8 mouse cellular contexts compared by ENCODE assay signal in genomic region chr1:38847975-38848374, GRCm38 (mm10). TPM values are rescaled to one million over a fixed set of nuclear protein-coding genes. Genes with fewer than 3 reads are reported as not detected.
DNase-seq lines count a peak whose midpoint lies in the region.

No protein-coding gene starts in this region.

- intact Hi-C loops in left cerebral cortex, postnatal 25 days (cut with DNase I) = no loop called here

- peak; percentile 55 for DNase-seq in layer of hippocampus, adult 11-12 months (ENCODE audit: low spot score)
- DNase-seq in layer of hippocampus, adult 9-10 months (ENCODE audit: low spot score) = no peak
- peak; percentile 41 to 66 for DNase-seq in frontal cortex, postnatal 10 days (ENCODE audit: low spot score in 2 of 2)
- peak; percentile 74 to 81 for DNase-seq in left cerebral cortex, postnatal 25 days (ENCODE audit: low spot score in 2 of 2)
- peak; percentile 56 to 68 for DNase-seq in right cerebral cortex, postnatal 36 days (ENCODE audit: low spot score in 2 of 2)
- no peak for DNase-seq in thymus, postnatal 36 days
- DNase-seq in adipocyte (ENCODE audit: low spot score) = no peak
- DNase-seq in kidney, postnatal 14 days = no peak

RNA-seq across cellular contexts. Expression of gene Lonrf2, which starts 11.5 kb away (rescaled TPM):
- total RNA-seq in left cerebral cortex, postnatal 25 days (2021) = 100 to 1,000 TPM; 120 to 121 TPM

RNA-seq across cellular contexts. Expression of gene Chst10, which starts 50.0 kb away (rescaled TPM):
- 10 to 100 TPM; 62.0 to 67.5 TPM for total RNA-seq in left cerebral cortex, postnatal 25 days (2021)

Comparison
In these comparisons a context has a peak if more than half of its experiments do, and no peak if none do; other contexts are left out.
1. DNase-seq: peak in layer of hippocampus, adult 11-12 months (single experiment), frontal cortex, postnatal 10 days (2 of 2), left cerebral cortex, postnatal 25 days (2 of 2) and right cerebral cortex, postnatal 36 days (2 of 2); none in layer of hippocampus, adult 9-10 months (single experiment), thymus, postnatal 36 days (0 of 2), adipocyte (single experiment) and kidney, postnatal 14 days (single experiment).